Mouse (Mus musculus) CH12.LX (cell line): ENCODE measurements around the gene Tmprss3. TPM values are rescaled to one million over a fixed set of nuclear protein-coding genes. Genes with fewer than 3 reads are reported as not detected.

Experiments
- DNase-seq: peaks from one replicate; pipeline ENCODE4 v3.0.0-alpha.2; 2013; ENCODE audit errors: extremely low read depth
- H3K27ac ChIP-seq: 2 replicates; pipeline ENCODE4 v1.5.1; 2012; ENCODE audit warnings: low read depth, mild to moderate bottlenecking, control low read depth, moderate library complexity; ENCODE audit not compliant: insufficient read depth
- H3K27me3 ChIP-seq: replicated peaks from 2 replicates; pipeline ENCODE3; 2012; ENCODE audit warnings: inconsistent platforms
- H3K36me3 ChIP-seq, 2 experiments: replicated peaks in 1 of 2; 2 replicates each; pipeline versions ENCODE3 to v1.6.1; 2012; ENCODE audit warnings: inconsistent platforms in 1 of 2, low read length in 1 of 2, mild to moderate bottlenecking in 1 of 2, mixed read lengths in 1 of 2, moderate library complexity in 1 of 2; ENCODE audit not compliant: control insufficient read depth in 1 of 2, insufficient read depth in 1 of 2
- H3K4me1 ChIP-seq, 2 experiments: 2 replicates each; pipeline ENCODE4 v1.6.1; 2012; ENCODE audit warnings: inconsistent platforms in 1 of 2, moderate library complexity in 1 of 2; ENCODE audit not compliant: insufficient read depth in 2 of 2, control insufficient read depth in 1 of 2
- H3K4me2 ChIP-seq: 2 replicates; pipeline ENCODE4 v1.6.1; 2012; ENCODE audit warnings: low read depth, mild to moderate bottlenecking, control low read depth; ENCODE audit not compliant: poor library complexity, insufficient read depth, severe bottlenecking
- H3K4me3 ChIP-seq, 3 experiments: fragments of 150-350 bp in 1 of 3; sonication (generic) in 1 of 3; replicated peaks in 1 of 3; 2 replicates each; pipeline versions ENCODE3 to v1.5.1; 2011 to 2012; ENCODE audit warnings: low read depth in 2 of 3, low read length in 2 of 3, mild to moderate bottlenecking in 2 of 3, moderate library complexity in 2 of 3, control low read depth in 1 of 3, improper control_type of control experiment in 1 of 3, inconsistent platforms in 1 of 3, mixed read lengths in 1 of 3; ENCODE audit not compliant: poor library complexity in 1 of 3
- H3K79me2 ChIP-seq: replicated peaks from 2 replicates; pipeline ENCODE4 v1.6.1; 2012; ENCODE audit warnings: mild to moderate bottlenecking, moderate library complexity; ENCODE audit not compliant: control insufficient read depth, poor library complexity, insufficient read depth, severe bottlenecking; ENCODE audit errors: extremely low read depth
- H3K9ac ChIP-seq: 2 replicates; pipeline ENCODE4 v1.6.1; 2012; ENCODE audit warnings: low read depth, mild to moderate bottlenecking, control low read depth, moderate library complexity; ENCODE audit not compliant: insufficient read depth
- H3K9me3 ChIP-seq: replicated peaks from 2 replicates; pipeline ENCODE3; 2012; ENCODE audit warnings: low read length, inconsistent platforms, mixed read lengths
- BHLHE40 ChIP-seq: IDR thresholded peaks from 2 replicates; pipeline ENCODE4 v1.6.1; 2011; ENCODE audit warnings: mild to moderate bottlenecking, low read depth, low read length, improper control_type of control experiment
- CHD2 ChIP-seq: IDR thresholded peaks from 2 replicates; pipeline ENCODE4 v1.6.1; 2011; ENCODE audit warnings: low read length, improper control_type of control experiment
- GABPA ChIP-seq: IDR thresholded peaks from 2 replicates; pipeline ENCODE4 v1.6.1; 2012; ENCODE audit warnings: low read depth, low read length, improper control_type of control experiment, inconsistent platforms; ENCODE audit not compliant: insufficient replicate concordance
- JUN ChIP-seq: IDR thresholded peaks from 2 replicates; pipeline ENCODE4 v1.6.1; 2011; ENCODE audit warnings: low read depth, mild to moderate bottlenecking, low read length, improper control_type of control experiment, moderate library complexity; ENCODE audit not compliant: insufficient read depth
- JUND ChIP-seq: conservative IDR thresholded peaks from 2 replicates; pipeline ENCODE4 v1.6.1; 2011; ENCODE audit warnings: low read depth, low read length, improper control_type of control experiment
- KAT2A ChIP-seq: IDR thresholded peaks from 2 replicates; pipeline ENCODE4 v1.6.1; 2012; ENCODE audit warnings: low read length, improper control_type of control experiment, inconsistent platforms; ENCODE audit not compliant: insufficient replicate concordance
- MAX ChIP-seq: IDR thresholded peaks from 2 replicates; pipeline ENCODE4 v1.6.1; 2011; ENCODE audit warnings: low read length, improper control_type of control experiment
- MAZ ChIP-seq: IDR thresholded peaks from 2 replicates; pipeline ENCODE4 v1.6.1; 2012; ENCODE audit warnings: low read depth, mild to moderate bottlenecking, inconsistent platforms, low read length, improper control_type of control experiment, moderate library complexity
- MEF2A ChIP-seq: IDR thresholded peaks from 2 replicates; pipeline ENCODE4 v1.6.1; 2014; ENCODE audit warnings: low read depth, mild to moderate bottlenecking, inconsistent platforms, low read length, improper control_type of control experiment, borderline replicate concordance
- NRF1 ChIP-seq: IDR thresholded peaks from 2 replicates; pipeline ENCODE4 v1.6.1; 2014; ENCODE audit warnings: low read depth, mild to moderate bottlenecking, inconsistent platforms, low read length, improper control_type of control experiment, moderate library complexity
- POLR2A ChIP-seq: IDR thresholded peaks from 2 replicates; pipeline ENCODE4 v1.6.1; 2011; ENCODE audit warnings: low read depth, mild to moderate bottlenecking, improper control_type of control experiment, low read length
- POLR2AphosphoS2 ChIP-seq: IDR thresholded peaks from 2 replicates; pipeline ENCODE4 v1.6.1; 2011; ENCODE audit warnings: low read depth, low read length, improper control_type of control experiment
- SIN3A ChIP-seq: IDR thresholded peaks from 2 replicates; pipeline ENCODE4 v1.6.1; 2012; ENCODE audit warnings: low read length, improper control_type of control experiment, inconsistent platforms
- TCF12 ChIP-seq: IDR thresholded peaks from 2 replicates; pipeline ENCODE4 v1.6.1; 2014; ENCODE audit warnings: low read depth, mild to moderate bottlenecking, inconsistent platforms, low read length, improper control_type of control experiment
- USF2 ChIP-seq: conservative IDR thresholded peaks from 2 replicates; pipeline ENCODE4 v1.6.1; 2011; ENCODE audit warnings: low read depth, low read length, improper control_type of control experiment
- ZC3H11A ChIP-seq: IDR thresholded peaks from 2 replicates; pipeline ENCODE4 v1.6.1; 2012; ENCODE audit warnings: low read depth, mild to moderate bottlenecking, inconsistent platforms, low read length, improper control_type of control experiment
- ZKSCAN1 ChIP-seq: IDR thresholded peaks from 2 replicates; pipeline ENCODE4 v1.6.1; 2012; ENCODE audit warnings: low read depth, inconsistent platforms, low read length, improper control_type of control experiment, borderline replicate concordance
- ZNF384 ChIP-seq: IDR thresholded peaks from 2 replicates; pipeline ENCODE4 v1.6.1; 2012; ENCODE audit warnings: low read depth, low read length, improper control_type of control experiment, inconsistent platforms
- dilution Hi-C: fragments of 300-500 bp; cut with MboI; formaldehyde crosslinking; loops from 2 replicates; pipeline ENCODE4 v1.14.3; 2020; ENCODE audit warnings: low sequenced_read_pairs; ENCODE audit not compliant: extremely low pct_unique_long_range_greater_than_20kb, extremely low pct_ligation_motif_present
- in situ Hi-C: fragments of 300-500 bp; cut with MboI; formaldehyde crosslinking; loops from 3 replicates; pipeline ENCODE4 v1.14.3; 2019; ENCODE audit warnings: low sequenced_read_pairs, low pct_ligation_motif_present, low pct_unique_long_range_greater_than_20kb, mixed read lengths
- polyA plus RNA-seq: library from polyadenylated mRNA; unstranded; fragments of >175 nt; gene quantifications from 2 replicates; pipeline ENCODE4 v1.2.1, GENCODE M21; 2012; ENCODE audit warnings: low read depth; ENCODE audit not compliant: insufficient read length
- total RNA-seq, 2 experiments: library from RNA; depleted of rRNA; stranded (reverse); fragments of 300-350 nt in 1 of 2; fragments of >200 nt in 1 of 2; gene quantifications; 2 replicates each; pipeline ENCODE4 v1.2.3; 2012 to 2014

The Tmprss3 gene
- total and polyA plus RNA-seq, 3 experiments, result not detected

- no peak overlapping the region for H3K4me2 ChIP-seq
- in situ Hi-C loops, result no loop called here
- H3K36me3 ChIP-seq, result no peaks in the 10 kb centered on the region
- TF ChIP-seq BHLHE40, result no peak
- no peak for TF ChIP-seq ZKSCAN1
- TF ChIP-seq USF2, result no peak
- no peak for TF ChIP-seq JUN
- no peak for TF ChIP-seq SIN3A
- TF ChIP-seq KAT2A, result no peak
- TF ChIP-seq TCF12, result no peak
- no peak for TF ChIP-seq NRF1
- TF ChIP-seq MAZ, result no peak
- no peak for TF ChIP-seq MAX
- TF ChIP-seq CHD2, result no peak
- no peak for TF ChIP-seq GABPA
- H3K4me3 ChIP-seq, result no peak overlapping the region
- no peak for DNase-seq
- no peak overlapping the region for H3K9ac ChIP-seq
- dilution Hi-C loops, result no loop called here
- no peak overlapping the region for H3K27ac ChIP-seq
- H3K79me2 ChIP-seq, result no peaks in the 10 kb centered on the region
- no peaks in the 10 kb centered on the region for H3K9me3 ChIP-seq
- peaks cover 55% of the 10 kb centered on the region for H3K27me3 ChIP-seq
- no peaks in the 10 kb centered on the region for H3K4me1 ChIP-seq
Measured at GRCm38 (mm10) chr17:31152966-31153499, 45.7 kb downstream of the Tmprss3 start.

- no peak overlapping the region for H3K4me2 ChIP-seq
- no peak overlapping the region for H3K27ac ChIP-seq
- no peak overlapping the region for H3K9ac ChIP-seq
- no peaks in the 10 kb centered on the region for H3K36me3 ChIP-seq
- H3K9me3 ChIP-seq, result no peaks in the 10 kb centered on the region
- no peak overlapping the region for H3K4me3 ChIP-seq
- H3K4me1 ChIP-seq, result no peaks in the 10 kb centered on the region
- dilution Hi-C loops, result no loop called here
- peaks cover 58% of the 10 kb centered on the region for H3K27me3 ChIP-seq
- in situ Hi-C loops, result no loop called here
- no peak for DNase-seq
- no peaks in the 10 kb centered on the region for H3K79me2 ChIP-seq
- TF ChIP-seq MAX, result no peak
- TF ChIP-seq ZC3H11A, result no peak
- no peak for TF ChIP-seq MEF2A
- no peak for TF ChIP-seq MAZ
- TF ChIP-seq JUND, result no peak
- no peak for TF ChIP-seq NRF1
- TF ChIP-seq POLR2A, result no peak
- no peak for TF ChIP-seq POLR2AphosphoS2
- TF ChIP-seq ZNF384, result no peak
- no peak for TF ChIP-seq ZKSCAN1
Measured at GRCm38 (mm10) chr17:31152512-31152911, 46.3 kb downstream of the Tmprss3 start.
